Mouse (Mus musculus) intestine, embryonic 16.5 days (tissue): Measurements from ENCODE around the gene Hacd1. TPM values are rescaled to one million over a fixed set of nuclear protein-coding genes. Genes with fewer than 3 reads are reported as not detected.

Experiments used
- ATAC-seq: fragments of 200-750 bp; cut with Nextera tagmentation; 2 replicates; pipeline ENCODE4 v1.8.0; 2017; ENCODE audit warnings: moderate TSS enrichment, moderate library complexity
- H3K27ac ChIP-seq: fragments of 300-500 bp; sonication (generic); 2 replicates; pipeline ENCODE4 v1.5.1; 2014; ENCODE audit warnings: mild to moderate bottlenecking, low read length
- H3K27me3 ChIP-seq: fragments of 300-500 bp; sonication (generic); replicated peaks from 2 replicates; pipeline ENCODE4 v1.6.1; 2014; ENCODE audit warnings: low read length, control low read depth, mixed read lengths; ENCODE audit not compliant: control insufficient read depth, insufficient read depth
- H3K36me3 ChIP-seq: fragments of 300-500 bp; sonication (generic); 2 replicates; pipeline ENCODE4 v1.6.1; 2014; ENCODE audit warnings: low read length, control low read depth; ENCODE audit not compliant: control insufficient read depth, insufficient read depth
- H3K4me1 ChIP-seq: fragments of 300-500 bp; sonication (generic); 2 replicates; pipeline ENCODE4 v1.6.1; 2014; ENCODE audit warnings: low read length, control low read depth, mixed read lengths; ENCODE audit not compliant: control insufficient read depth, insufficient read depth
- H3K4me2 ChIP-seq: fragments of 300-500 bp; sonication (generic); 2 replicates; pipeline ENCODE4 v1.6.1; 2014; ENCODE audit warnings: low read depth, low read length, control low read depth
- H3K4me3 ChIP-seq: fragments of 300-500 bp; sonication (generic); 2 replicates; pipeline ENCODE4 v1.5.1; 2014; ENCODE audit warnings: mild to moderate bottlenecking, low read length
- H3K9ac ChIP-seq: fragments of 300-500 bp; sonication (generic); 2 replicates; pipeline ENCODE4 v1.6.1; 2014; ENCODE audit warnings: low read depth, low read length
- H3K9me3 ChIP-seq: fragments of 300-500 bp; sonication (generic); 2 replicates; pipeline ENCODE4 v1.6.1; 2016; ENCODE audit warnings: low read length, control low read depth; ENCODE audit not compliant: control insufficient read depth
- WGBS: fragments of 180-500 bp; shearing (Covaris S2); extraction: QIAGEN DNeasy Blood & Tissue Kit; methylation state at CpG from one replicate; pipeline ENCODE4 v1.1.7; 2014; 5-methylcytosine and 5-hydroxymethylcytosine counted together
- polyA plus RNA-seq: library from polyadenylated mRNA; unstranded; fragments of >200 nt; fragmentation: Nextera tagmentation; extraction: Ambion mirVana; gene quantifications from 2 replicates; pipeline ENCODE4 v1.2.1, GENCODE M21; 2015

Gene Hacd1
- polyA plus RNA-seq, 1 experiment from 2014 or later: 103 TPM

- Histone ChIP-seq H3K27ac (no peak overlapping the region), H3K9ac (no peak overlapping the region), H3K4me3 (no peak overlapping the region), H3K4me2 (no peak overlapping the region), H3K27me3 (no peaks in the 10 kb centered on the region), H3K36me3 (peaks cover 2% of the 10 kb centered on the region; the same call in 1 of the 2 replicates), H3K4me1 (no peaks in the 10 kb centered on the region), H3K9me3 (no peaks in the 10 kb centered on the region)
- 78% methylated on average over 3 of the region's 3 CpGs for WGBS
- ATAC-seq: no peak
Observed at GRCm38 (mm10) chr2:14043011-14043410, 12.9 kb downstream of the Hacd1 start.

GRCm38 (mm10) chr2:14041249-14041648 is 14.7 kb downstream of the Hacd1 start:
- Histone ChIP-seq H3K4me2 (no peak overlapping the region), H3K9ac (no peak overlapping the region), H3K27me3 (no peaks in the 10 kb centered on the region), H3K4me3 (no peak overlapping the region), H3K9me3 (no peaks in the 10 kb centered on the region), H3K27ac (no peak overlapping the region), H3K36me3 (peaks cover 2% of the 10 kb centered on the region; the same call in 1 of the 2 replicates), H3K4me1 (no peaks in the 10 kb centered on the region)
- ATAC-seq: no peak
- 95% methylated on average over 2 of the region's 2 CpGs for WGBS

GRCm38 (mm10) chr2:14019228-14019627 is 36.7 kb downstream of the Hacd1 start:
- H3K27me3 ChIP-seq: no peaks in the 10 kb centered on the region
- ATAC-seq: no peak
- 98% methylated on average over 1 of the region's 1 CpGs for WGBS

GRCm38 (mm10) chr2:14005121-14005520 is 50.8 kb downstream of the Hacd1 start:
- Histone ChIP-seq H3K4me2 (no peak overlapping the region), H3K36me3 (no peaks in the 10 kb centered on the region), H3K4me1 (no peaks in the 10 kb centered on the region), H3K4me3 (no peak overlapping the region), H3K27me3 (no peaks in the 10 kb centered on the region), H3K27ac (no peak overlapping the region), H3K9me3 (no peaks in the 10 kb centered on the region), H3K9ac (no peak overlapping the region)
- ATAC-seq: no peak
- WGBS: 90% methylated on average over 1 of the region's 1 CpGs

More at GRCm38 (mm10) chr2:14019228-14019627, 36.7 kb downstream of the Hacd1 start:
- no peak overlapping the region for H3K9ac ChIP-seq
- H3K4me3 ChIP-seq: no peak overlapping the region
- H3K4me1 ChIP-seq: no peaks in the 10 kb centered on the region
- H3K36me3 ChIP-seq: no peaks in the 10 kb centered on the region
- H3K27ac ChIP-seq: no peak overlapping the region
- H3K4me2 ChIP-seq: no peak overlapping the region
- H3K9me3 ChIP-seq: no peaks in the 10 kb centered on the region

- ATAC-seq: no peak
- no peaks in the 10 kb centered on the region for H3K4me1 ChIP-seq
- H3K9me3 ChIP-seq: no peaks in the 10 kb centered on the region
- no peak overlapping the region for H3K9ac ChIP-seq
- WGBS: 90% methylated on average over 1 of the region's 1 CpGs
- no peak overlapping the region for H3K4me2 ChIP-seq
- H3K36me3 ChIP-seq: no peaks in the 10 kb centered on the region
- H3K27ac ChIP-seq: no peak overlapping the region
- H3K4me3 ChIP-seq: no peak overlapping the region
- H3K27me3 ChIP-seq: no peaks in the 10 kb centered on the region
Observed at GRCm38 (mm10) chr2:13960136-13960535, 95.8 kb downstream of the Hacd1 start.

- Histone ChIP-seq H3K9ac (no peak overlapping the region), H3K36me3 (no peaks in the 10 kb centered on the region), H3K4me1 (no peaks in the 10 kb centered on the region), H3K9me3 (no peaks in the 10 kb centered on the region), H3K4me3 (no peak overlapping the region), H3K27me3 (no peaks in the 10 kb centered on the region), H3K4me2 (no peak overlapping the region), H3K27ac (no peak overlapping the region)
- no peak for ATAC-seq
- WGBS: 49% methylated on average over 2 of the region's 2 CpGs
Observed at GRCm38 (mm10) chr2:13956463-13956862, 99.5 kb downstream of the Hacd1 start.

- Histone ChIP-seq H3K9ac (no peak overlapping the region), H3K36me3 (no peaks in the 10 kb centered on the region), H3K4me3 (no peak overlapping the region), H3K4me2 (no peak overlapping the region), H3K4me1 (no peaks in the 10 kb centered on the region), H3K27me3 (no peaks in the 10 kb centered on the region), H3K27ac (no peak overlapping the region), H3K9me3 (no peaks in the 10 kb centered on the region)
- ATAC-seq: no peak
- WGBS: 47% methylated on average over 2 of the region's 2 CpGs
Observed at GRCm38 (mm10) chr2:13938118-13938517, 117.8 kb downstream of the Hacd1 start.

- H3K27ac ChIP-seq: no peak overlapping the region
- ATAC-seq: no peak
- H3K36me3 ChIP-seq: no peaks in the 10 kb centered on the region
- no peak overlapping the region for H3K4me2 ChIP-seq
- no peaks in the 10 kb centered on the region for H3K9me3 ChIP-seq
- no peaks in the 10 kb centered on the region for H3K27me3 ChIP-seq
- no peak overlapping the region for H3K9ac ChIP-seq
- no peak overlapping the region for H3K4me3 ChIP-seq
- WGBS: 67% methylated on average over 3 of the region's 3 CpGs
- no peaks in the 10 kb centered on the region for H3K4me1 ChIP-seq
Observed at GRCm38 (mm10) chr2:13935343-13935742, 120.6 kb downstream of the Hacd1 start.

GRCm38 (mm10) chr2:13932253-13932652 is 123.7 kb downstream of the Hacd1 start:
- Histone ChIP-seq H3K9me3 (no peaks in the 10 kb centered on the region), H3K9ac (no peak overlapping the region), H3K27me3 (no peaks in the 10 kb centered on the region), H3K4me1 (no peaks in the 10 kb centered on the region), H3K36me3 (no peaks in the 10 kb centered on the region), H3K27ac (no peak overlapping the region), H3K4me3 (no peak overlapping the region), H3K4me2 (no peak overlapping the region)
- no peak for ATAC-seq

GRCm38 (mm10) chr2:13930724-13931123 is 125.2 kb downstream of the Hacd1 start:
- no peak overlapping the region for H3K4me2 ChIP-seq
- no peaks in the 10 kb centered on the region for H3K27me3 ChIP-seq
- ATAC-seq: no peak
- no peak overlapping the region for H3K4me3 ChIP-seq
- no peak overlapping the region for H3K9ac ChIP-seq
- no peaks in the 10 kb centered on the region for H3K36me3 ChIP-seq
- 77% methylated on average over 1 of the region's 1 CpGs for WGBS
- no peaks in the 10 kb centered on the region for H3K9me3 ChIP-seq
- no peaks in the 10 kb centered on the region for H3K4me1 ChIP-seq
- H3K27ac ChIP-seq: no peak overlapping the region
